Mouse (Mus musculus): ENCODE results near the gene Tmem131. TPM values are rescaled to one million over a fixed set of nuclear protein-coding genes. Genes with fewer than 3 reads are reported as not detected.
A peak's percentile ranks its signal among the peaks of the same experiment; 100 is the strongest.
"Not testable (repeated sequence)": the region's sequence is repeated elsewhere in the genome, so short reads cannot be mapped to it uniquely, and the experiment has no call there.

Tmem131 gene
- total RNA-seq, 1 experiment from 2014 or later, result 28.1 TPM

DNA sequence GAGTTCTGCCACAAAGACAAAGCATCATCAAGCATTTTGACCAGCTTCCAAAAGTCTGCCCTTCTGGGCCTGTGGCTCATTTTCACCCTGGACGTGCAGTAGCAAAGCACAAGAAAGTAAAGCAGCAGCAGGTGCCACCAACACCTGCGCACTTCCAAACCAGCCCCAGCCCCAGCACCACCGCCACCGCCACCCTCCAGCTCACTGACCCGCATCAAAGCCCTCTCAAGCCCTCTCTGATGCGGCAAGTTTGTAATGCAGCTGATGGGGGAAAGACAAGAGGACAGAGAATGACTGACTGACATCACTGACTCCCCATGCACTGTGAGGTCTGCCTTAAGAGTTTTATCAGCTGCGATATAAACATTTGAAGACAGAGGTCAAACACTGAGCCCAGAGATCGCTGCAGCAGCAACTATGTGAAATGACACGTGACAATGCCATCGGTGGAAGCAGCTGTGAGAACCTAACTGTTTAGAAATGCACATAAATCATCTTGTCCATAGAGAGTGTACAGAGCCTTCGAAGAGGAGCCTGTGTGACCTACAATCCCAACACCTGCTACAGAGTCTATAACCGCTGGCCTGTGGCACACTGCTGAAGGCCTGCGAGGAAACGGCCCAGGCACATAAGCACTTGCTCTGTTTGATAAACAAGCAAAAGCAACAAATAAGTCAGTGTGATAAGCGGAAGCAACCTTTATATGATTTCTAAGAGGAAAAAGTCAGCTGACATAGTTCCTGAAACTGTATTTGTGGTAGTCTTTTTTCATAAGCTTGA is 21.7 kb downstream of the Tmem131 start:
- no peak for ATAC-seq (replicated peaks; ENCODE audit: low read depth, poor library complexity, severe bottlenecking)

GRCm38 (mm10) chr1:36920726-36921125 is 22.7 kb downstream of the Tmem131 start:
- ATAC-seq (replicated peaks; ENCODE audit: low read depth, poor library complexity, severe bottlenecking), result no peak

GRCm38 (mm10) chr1:36920154-36920716 is 23.2 kb downstream of the Tmem131 start:
- peak; percentile 77 for ATAC-seq (replicated peaks; ENCODE audit: low read depth, poor library complexity, severe bottlenecking)

DNA sequence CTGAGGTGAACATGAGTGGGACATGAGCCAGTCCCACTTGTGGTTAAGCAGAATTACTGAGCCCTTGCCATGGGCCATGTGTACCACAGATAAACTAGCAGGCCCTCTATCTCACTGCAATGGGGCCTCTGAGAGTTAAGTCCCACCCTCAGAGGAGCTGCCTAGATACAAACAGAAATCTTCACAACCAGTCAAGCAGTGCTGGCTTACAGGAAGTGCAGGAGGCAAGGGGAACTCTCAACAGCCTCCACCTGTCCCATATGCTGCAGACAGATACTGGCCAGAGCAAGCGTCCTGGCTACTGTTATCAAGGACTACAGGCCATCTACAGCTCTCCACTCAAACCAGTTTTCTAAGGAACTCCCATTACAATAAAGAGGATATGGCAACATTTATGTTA is 23.7 kb downstream of the Tmem131 start:
- peak; percentile 78 for ATAC-seq (replicated peaks; ENCODE audit: low read depth, poor library complexity, severe bottlenecking)

DNA sequence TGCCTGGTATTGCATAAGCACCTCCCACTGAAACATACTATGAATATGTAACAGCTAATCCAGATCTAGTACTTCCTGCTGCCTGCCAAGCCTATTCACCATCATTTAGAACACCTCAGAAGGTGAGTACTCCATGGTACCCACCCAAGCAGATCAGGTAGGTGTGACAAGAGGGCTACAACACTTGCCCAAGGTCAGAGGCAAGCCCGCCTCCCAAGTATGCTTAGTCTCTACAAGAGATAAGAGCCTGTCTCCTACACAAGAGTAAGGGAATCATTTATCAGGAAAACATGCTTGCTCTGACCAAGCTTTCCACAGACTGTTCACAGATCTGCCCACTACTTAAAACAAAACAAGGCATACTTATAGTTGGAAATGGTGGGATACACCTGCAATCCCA is 26.0 kb downstream of the Tmem131 start:
- ATAC-seq (replicated peaks; ENCODE audit: low read depth, poor library complexity, severe bottlenecking), result no peak

GRCm38 (mm10) chr1:36915200-36915580 is 28.3 kb downstream of the Tmem131 start:
- no peak for ATAC-seq (replicated peaks; ENCODE audit: low read depth, poor library complexity, severe bottlenecking)

- no peak for ATAC-seq (replicated peaks; ENCODE audit: low read depth, poor library complexity, severe bottlenecking)
Observed at GRCm38 (mm10) chr1:36914455-36915199, 28.8 kb downstream of the Tmem131 start.

DNA sequence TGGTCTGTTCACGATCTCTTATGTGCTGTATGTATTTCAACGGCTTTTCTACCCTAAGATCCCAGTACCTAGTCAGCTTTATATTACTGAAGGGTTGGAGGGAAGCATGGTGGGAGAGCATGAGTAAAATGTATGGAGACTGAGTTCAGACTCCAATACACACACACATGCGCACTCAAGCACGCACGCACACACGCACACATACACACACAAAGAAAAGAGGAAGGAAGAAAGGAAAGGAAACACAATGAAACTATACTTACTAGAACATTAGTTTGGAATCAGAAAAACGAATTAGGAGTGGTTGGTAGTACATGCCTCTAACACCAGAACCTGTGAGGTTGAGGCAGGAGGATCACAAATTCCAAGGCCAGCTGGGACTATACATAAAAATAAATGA is 29.7 kb downstream of the Tmem131 start:
- ATAC-seq (replicated peaks; ENCODE audit: low read depth, poor library complexity, severe bottlenecking), result peak; percentile 24; the same call in 1 of the 2 replicates

DNA sequence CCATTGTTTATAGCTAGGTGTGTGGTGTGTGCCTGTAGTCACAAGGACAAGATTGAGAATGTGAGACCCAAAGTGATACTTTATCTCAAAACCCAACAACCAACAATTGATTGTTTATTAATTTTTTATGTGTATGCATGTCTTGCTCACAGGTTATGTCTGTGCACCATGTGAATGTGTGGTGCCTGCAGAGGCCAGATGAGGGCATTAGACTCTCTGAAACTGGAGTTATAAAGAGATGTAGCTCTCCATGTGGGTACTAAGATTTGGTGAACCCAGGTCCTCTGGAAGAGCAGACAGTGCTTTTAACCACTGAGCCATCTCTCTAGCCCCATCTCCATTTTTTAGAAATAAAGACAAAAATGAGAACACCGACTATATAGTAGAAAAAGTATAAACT is 31.2 kb downstream of the Tmem131 start:
- ATAC-seq (replicated peaks; ENCODE audit: low read depth, poor library complexity, severe bottlenecking), result no peak

- no peak for ATAC-seq (replicated peaks; ENCODE audit: low read depth, poor library complexity, severe bottlenecking)
Observed at GRCm38 (mm10) chr1:36911603-36912002, 31.9 kb downstream of the Tmem131 start.

DNA sequence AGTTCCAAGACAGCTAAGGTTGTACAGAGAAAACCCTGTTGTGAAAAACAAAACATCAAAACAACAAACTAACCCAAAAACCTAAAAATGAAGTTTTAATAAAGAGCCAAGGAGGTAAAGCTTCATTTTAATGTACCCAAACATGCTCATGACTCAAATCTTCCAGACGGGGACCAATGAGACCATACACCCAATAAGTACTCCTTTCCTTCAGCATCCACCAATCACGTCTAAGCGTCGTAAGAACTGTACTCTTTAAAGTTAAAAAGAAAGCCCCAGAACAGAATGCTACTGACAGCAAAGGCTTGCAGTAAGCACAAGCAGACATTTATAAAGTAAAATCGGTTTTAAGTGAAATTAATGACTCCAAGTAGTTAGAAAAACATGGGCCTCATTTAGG is 33.1 kb downstream of the Tmem131 start:
- ATAC-seq (replicated peaks; ENCODE audit: low read depth, poor library complexity, severe bottlenecking), result no peak

GRCm38 (mm10) chr1:36909965-36910364 is 33.5 kb downstream of the Tmem131 start:
- not testable (repeated sequence) for ATAC-seq (replicated peaks; ENCODE audit: low read depth, poor library complexity, severe bottlenecking)

GRCm38 (mm10) chr1:36905216-36905615 is 38.2 kb downstream of the Tmem131 start:
- ATAC-seq (replicated peaks; ENCODE audit: low read depth, poor library complexity, severe bottlenecking), result 0 out of 2 replicates have a peak, but pooled peaks have one; percentile 16

GRCm38 (mm10) chr1:36904489-36904888 is 39.0 kb downstream of the Tmem131 start:
- ATAC-seq (replicated peaks; ENCODE audit: low read depth, poor library complexity, severe bottlenecking), result peak; percentile 64

GRCm38 (mm10) chr1:36904084-36904451 is 39.4 kb downstream of the Tmem131 start:
- ATAC-seq (replicated peaks; ENCODE audit: low read depth, poor library complexity, severe bottlenecking), result peak; percentile 59

- no peak for ATAC-seq (replicated peaks; ENCODE audit: low read depth, poor library complexity, severe bottlenecking)
Observed at GRCm38 (mm10) chr1:36903376-36904083, 39.9 kb downstream of the Tmem131 start.

- no peak for ATAC-seq (replicated peaks; ENCODE audit: low read depth, poor library complexity, severe bottlenecking)
Observed at GRCm38 (mm10) chr1:36902533-36903315, 40.7 kb downstream of the Tmem131 start.

DNA sequence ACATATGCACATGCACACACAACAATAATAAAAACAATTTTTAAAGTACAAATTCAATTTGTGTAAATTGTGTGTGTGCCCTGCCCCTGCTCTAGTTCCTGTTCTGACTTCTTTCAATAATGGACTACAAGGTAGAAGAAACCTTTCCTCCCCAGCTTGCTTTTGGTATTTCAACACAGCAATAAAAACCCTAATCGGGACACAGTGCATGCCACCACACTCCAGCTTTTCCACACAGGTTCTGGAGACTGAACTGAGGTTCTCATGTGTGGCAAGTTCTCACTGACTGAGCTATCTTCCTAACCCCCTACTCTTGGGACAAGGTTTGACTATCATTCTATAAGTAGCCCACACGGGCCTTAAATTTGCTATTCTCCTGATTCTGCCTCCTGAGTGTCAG is 43.8 kb downstream of the Tmem131 start:
- ATAC-seq (replicated peaks; ENCODE audit: low read depth, poor library complexity, severe bottlenecking), result no peak

DNA sequence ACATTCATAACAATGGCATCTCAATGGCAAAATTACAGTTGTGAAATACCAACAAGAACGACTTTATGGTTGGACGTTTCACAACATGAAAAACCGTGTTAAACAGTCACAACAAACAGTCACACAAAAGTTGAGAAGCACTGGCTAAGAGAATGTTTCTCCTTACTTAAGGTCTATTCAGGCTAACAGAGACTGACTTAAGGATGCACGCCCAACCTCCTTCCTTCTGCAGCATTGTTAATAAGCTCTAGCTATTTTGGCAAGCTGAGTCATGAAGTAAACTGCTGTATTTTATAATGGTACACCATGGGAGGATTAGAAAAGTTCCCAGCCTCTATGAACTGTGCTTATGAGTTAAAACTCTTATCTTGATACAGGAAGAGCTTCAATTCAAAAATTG is 47.0 kb downstream of the Tmem131 start:
- ATAC-seq (replicated peaks; ENCODE audit: low read depth, poor library complexity, severe bottlenecking), result no peak

DNA sequence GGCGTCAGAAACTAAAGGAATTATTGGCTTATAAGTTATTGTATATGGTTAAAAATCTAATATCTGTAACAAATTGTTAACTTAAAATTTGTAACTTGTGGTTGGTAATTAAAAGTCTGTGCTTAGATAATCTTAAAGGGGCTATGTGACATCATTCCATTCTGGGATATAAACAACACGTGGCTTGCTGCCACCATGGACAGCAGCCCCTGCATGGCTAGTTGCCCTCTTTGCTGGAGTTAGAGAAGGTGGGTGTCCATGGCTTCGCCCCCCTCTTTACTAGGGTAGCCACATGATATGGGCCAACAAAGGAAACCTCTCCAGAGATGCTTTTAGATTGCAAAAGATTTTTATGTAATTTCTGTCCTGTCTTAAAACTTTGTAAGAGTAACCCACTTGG is 48.0 kb downstream of the Tmem131 start:
- no peak for ATAC-seq (replicated peaks; ENCODE audit: low read depth, poor library complexity, severe bottlenecking)
